ENCODE assay signal across 8 mouse cellular contexts in the genomic region with DNA sequence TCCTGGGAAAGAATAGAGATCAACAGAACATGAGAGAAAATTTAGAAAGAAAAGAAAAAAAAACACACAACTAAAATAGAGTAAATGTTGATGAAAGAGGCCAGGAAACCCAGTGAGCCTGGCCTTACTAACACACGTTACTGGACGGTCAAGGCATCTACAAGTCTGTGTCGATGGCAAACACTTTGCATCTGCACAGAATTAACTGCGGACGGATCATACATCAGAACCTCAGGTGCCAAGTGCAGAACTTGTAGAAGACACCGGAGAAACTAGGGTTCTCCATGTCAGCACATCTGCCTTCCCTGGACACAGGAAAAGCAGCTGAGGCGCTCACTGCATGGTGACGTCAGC. TPM values are rescaled to one million over a fixed set of nuclear protein-coding genes. Genes with fewer than 3 reads are reported as not detected.
DNase-seq lines count a peak whose midpoint lies in the region; ATAC-seq and TF ChIP-seq lines count a peak whose summit lies in the region.
"Not testable (repeated sequence)": the region's sequence is repeated elsewhere in the genome, so short reads cannot be mapped to it uniquely, and the experiment has no call there.

No protein-coding gene starts in this region.

- TF ChIP-seq POLR2A in spleen, adult 2 months (IDR thresholded peaks at IDR 0.05; ENCODE audit: low read depth, low read length): not testable (repeated sequence)

- H3K27ac ChIP-seq in brown adipose tissue, adult 24 weeks (replicated peaks; ENCODE audit: low read depth, low read length): peak overlapping the region; percentile 89
- peak overlapping the region; percentile 77 for H3K27ac ChIP-seq in forebrain, embryonic 10.5 days
- peak overlapping the region; percentile 58 for H3K27ac ChIP-seq in kidney, embryonic 16.5 days (ENCODE audit: low read length)
- H3K27ac ChIP-seq in liver, embryonic 14.5 days: peak overlapping the region; percentile 44
- peak overlapping the region; percentile 55 for H3K27ac ChIP-seq in midbrain, embryonic 16.5 days (ENCODE audit: low read length)
- peak overlapping the region; percentile 70 for H3K27ac ChIP-seq in spleen, adult 2 months (ENCODE audit: insufficient read depth, low read length)

- H3K79me3 ChIP-seq in C2C12 (ENCODE audit: low read depth): peaks cover 15% of the 10 kb centered on the region

- peak overlapping the region; percentile 34 for H3K4me3 ChIP-seq in C2C12 (ENCODE audit: insufficient read depth, poor library complexity, severe bottlenecking)
- peak overlapping the region; percentile 69 for H3K4me3 ChIP-seq in brown adipose tissue, adult 24 weeks (ENCODE audit: insufficient read depth, low read depth, low read length)
- peak overlapping the region; percentile 56 for H3K4me3 ChIP-seq in forebrain, embryonic 10.5 days
- H3K4me3 ChIP-seq in kidney, embryonic 16.5 days (ENCODE audit: low read length): peak overlapping the region; percentile 57
- peak overlapping the region; percentile 63 to 64 for H3K4me3 ChIP-seq in liver, embryonic 14.5 days (ENCODE audit: insufficient read depth in 1 of 2, low read depth in 2 of 2, low read length in 2 of 2)
- H3K4me3 ChIP-seq in midbrain, embryonic 16.5 days (ENCODE audit: low read depth, low read length): peak overlapping the region; percentile 49
- peak overlapping the region; percentile 58 for H3K4me3 ChIP-seq in spleen, adult 2 months (ENCODE audit: extremely low read depth, insufficient read depth, insufficient read length)

- not testable (repeated sequence) for TF ChIP-seq EP300 in liver, embryonic 14.5 days (IDR thresholded peaks at IDR 0.05; ENCODE audit: low read depth)

- not testable (repeated sequence) for DNase-seq in forebrain, embryonic 10.5 days (ENCODE audit: extremely low spot score, low spot score); liver, embryonic 14.5 days (ENCODE audit: low read depth in 3 of 3, low spot score in 3 of 3)
- DNase-seq in heart, postnatal 10 days: peak; percentile 24 to 41
- DNase-seq in spleen, adult 2 months (ENCODE audit: low read depth in 1 of 2, low spot score in 2 of 2): peak in 1 of 2 experiments; percentile 11

- H3K9me3 ChIP-seq in forebrain, embryonic 10.5 days; kidney, embryonic 16.5 days (ENCODE audit: low read length); liver, embryonic 14.5 days (ENCODE audit: control insufficient read depth, low read length); midbrain, embryonic 16.5 days (replicated peaks; ENCODE audit: control insufficient read depth, low read length, poor library complexity, severe bottlenecking): not testable (repeated sequence)

- 3% methylated on average over 7 of the region's 8 CpGs for WGBS in forebrain, embryonic 10.5 days
- WGBS in kidney, embryonic 16.5 days: under 1% methylated on average over 6 of the region's 8 CpGs
- 2% methylated on average over 6 of the region's 8 CpGs for WGBS in liver, embryonic 14.5 days (ENCODE audit: insufficient replicate concordance)
- 0% methylated on average over 6 of the region's 8 CpGs for WGBS in midbrain, embryonic 16.5 days
- WGBS in spleen, adult 2 months: under 1% methylated on average over 7 of the region's 8 CpGs

- H3K4me2 ChIP-seq in kidney, embryonic 16.5 days (replicated peaks; ENCODE audit: low read depth, low read length): peak overlapping the region; percentile 70
- H3K4me2 ChIP-seq in liver, embryonic 14.5 days (ENCODE audit: low read depth): peak overlapping the region; percentile 80
- peak overlapping the region; percentile 72 for H3K4me2 ChIP-seq in midbrain, embryonic 16.5 days (ENCODE audit: low read length)

- H3K27me3 ChIP-seq in C2C12 (ENCODE audit: control insufficient read depth, insufficient read depth, insufficient read length); forebrain, embryonic 10.5 days (ENCODE audit: poor library complexity, severe bottlenecking); kidney, embryonic 16.5 days (ENCODE audit: insufficient read depth, low read length); liver, embryonic 14.5 days (ENCODE audit: control insufficient read depth, insufficient read depth, low read length); midbrain, embryonic 16.5 days (ENCODE audit: control insufficient read depth, insufficient read depth, low read depth, low read length); spleen, adult 2 months (ENCODE audit: control insufficient read depth, insufficient read depth, low read length): not testable (repeated sequence)

- ATAC-seq in kidney, embryonic 16.5 days (ENCODE audit: low FRiP score, low TSS enrichment); midbrain, embryonic 16.5 days: not testable (repeated sequence)
- peak; percentile 27 for ATAC-seq in liver, embryonic 14.5 days (ENCODE audit: insufficient read depth)

- not testable (repeated sequence) for H3K36me3 ChIP-seq in C2C12 (ENCODE audit: control insufficient read depth, insufficient read depth); forebrain, embryonic 10.5 days (replicated peaks); kidney, embryonic 16.5 days (ENCODE audit: insufficient read depth, low read length); liver, embryonic 14.5 days (replicated peaks; ENCODE audit: control insufficient read depth, insufficient read depth, low read depth); midbrain, embryonic 16.5 days (ENCODE audit: control insufficient read depth, insufficient read depth, low read length); spleen, adult 2 months (ENCODE audit: control insufficient read depth, insufficient read depth, low read length)

- peak overlapping the region; percentile 71 for H3ac ChIP-seq in C2C12 (ENCODE audit: control insufficient read depth, insufficient read length, low read depth)

- intact Hi-C loops in heart, postnatal 10 days (cut with DNase I): not testable (repeated sequence)

- not testable (repeated sequence) for TF ChIP-seq CTCF in C2C12 (IDR thresholded peaks at IDR 0.05; ENCODE audit: control insufficient read depth, insufficient read depth, insufficient read length); liver, embryonic 14.5 days (IDR thresholded peaks at IDR 0.05; ENCODE audit: low read depth); spleen, adult 2 months (IDR thresholded peaks at IDR 0.05; ENCODE audit: extremely low read depth, insufficient read depth, insufficient read length, insufficient replicate concordance)

- H3K9ac ChIP-seq in kidney, embryonic 16.5 days (replicated peaks; ENCODE audit: low read length): peak overlapping the region; percentile 72
- peak overlapping the region; percentile 66 for H3K9ac ChIP-seq in liver, embryonic 14.5 days (replicated peaks)
- peak overlapping the region; percentile 60 for H3K9ac ChIP-seq in midbrain, embryonic 16.5 days (ENCODE audit: low read depth, low read length)

- peaks cover 29% of the 10 kb centered on the region for H3K79me2 ChIP-seq in C2C12 (ENCODE audit: control insufficient read depth, insufficient read depth)

- H3K4me1 ChIP-seq in brown adipose tissue, adult 24 weeks (ENCODE audit: control insufficient read depth, insufficient read depth, insufficient read length, low read length); liver, embryonic 14.5 days (replicated peaks; ENCODE audit: control insufficient read depth in 2 of 2, insufficient read depth in 2 of 2, low read length in 1 of 2); spleen, adult 2 months (ENCODE audit: control insufficient read depth, insufficient read depth, insufficient read length): not testable (repeated sequence)
- H3K4me1 ChIP-seq in forebrain, embryonic 10.5 days: peaks cover 12% of the 10 kb centered on the region
- H3K4me1 ChIP-seq in kidney, embryonic 16.5 days (ENCODE audit: insufficient read depth, low read length): peaks cover 16% of the 10 kb centered on the region
- H3K4me1 ChIP-seq in midbrain, embryonic 16.5 days (ENCODE audit: control insufficient read depth, insufficient read depth, low read length): peaks cover 17% of the 10 kb centered on the region

RNA-seq across cellular contexts. Expression of a gene that starts 0.5 kb away (rescaled TPM):
- polyA plus RNA-seq in C2C12 (2012; fragmentation: generic; extraction: Trizol): 0.92 TPM
- 1.5 and 1.7 TPM in 2 replicates for polyA plus RNA-seq in brown adipose tissue, adult 24 weeks (2012; ENCODE audit: insufficient read depth, insufficient read length, missing spikeins)
- polyA plus RNA-seq in forebrain, embryonic 10.5 days (2016; fragmentation: Nextera tagmentation; extraction: Ambion mirVana): 9.1 and 10.5 TPM in 2 replicates
- 1 to 10 TPM; 5.5 to 5.6 TPM for total RNA-seq in heart, postnatal 10 days (2021)
- 8.9 and 10.9 TPM in 2 replicates for polyA plus RNA-seq in kidney, embryonic 16.5 days (2015; fragmentation: Nextera tagmentation; extraction: Ambion mirVana)
- polyA plus RNA-seq in liver, embryonic 14.5 days (2012; rRNA removed): 0.40 and 0.71 TPM in 2 replicates
- 2.1 and 2.2 TPM in 2 replicates for polyA plus RNA-seq in liver, embryonic 14.5 days (2014; fragmentation: Nextera tagmentation; extraction: Ambion mirVana)
- polyA plus RNA-seq in midbrain, embryonic 16.5 days (2015; fragmentation: Nextera tagmentation; extraction: Ambion mirVana): 12.8 and 14.8 TPM in 2 replicates
- 0.18 and 0.33 TPM in 2 replicates for polyA plus RNA-seq in spleen, adult 2 months (2012; rRNA removed)

RNA-seq across cellular contexts. Expression of a gene that starts 13.6 kb away (rescaled TPM):
- polyA plus RNA-seq in C2C12 (2012; fragmentation: generic; extraction: Trizol): 1.5 TPM
- polyA plus RNA-seq in brown adipose tissue, adult 24 weeks (2012; ENCODE audit: insufficient read depth, insufficient read length, missing spikeins): 4.2 and 6.4 TPM in 2 replicates
- 12.9 and 15.3 TPM in 2 replicates for polyA plus RNA-seq in forebrain, embryonic 10.5 days (2016; fragmentation: Nextera tagmentation; extraction: Ambion mirVana)
- 1 to 10 TPM; 4.9 to 5.3 TPM for total RNA-seq in heart, postnatal 10 days (2021)
- polyA plus RNA-seq in kidney, embryonic 16.5 days (2015; fragmentation: Nextera tagmentation; extraction: Ambion mirVana): 17.6 and 19.1 TPM in 2 replicates
- polyA plus RNA-seq in liver, embryonic 14.5 days (2012; rRNA removed): 1.6 and 2.6 TPM in 2 replicates
- 4.1 and 4.7 TPM in 2 replicates for polyA plus RNA-seq in liver, embryonic 14.5 days (2014; fragmentation: Nextera tagmentation; extraction: Ambion mirVana)
- polyA plus RNA-seq in midbrain, embryonic 16.5 days (2015; fragmentation: Nextera tagmentation; extraction: Ambion mirVana): 14.1 and 15.6 TPM in 2 replicates
- polyA plus RNA-seq in spleen, adult 2 months (2012; rRNA removed): 0.88 and 0.96 TPM in 2 replicates
